Mouse (Mus musculus) thymus, postnatal 4 days (tissue): ENCODE results near the gene Rsc1a1.

Experiments used
- DNase-seq: peaks from one replicate; pipeline ENCODE4 v3.0.0; 2021

Gene Rsc1a1

DNA sequence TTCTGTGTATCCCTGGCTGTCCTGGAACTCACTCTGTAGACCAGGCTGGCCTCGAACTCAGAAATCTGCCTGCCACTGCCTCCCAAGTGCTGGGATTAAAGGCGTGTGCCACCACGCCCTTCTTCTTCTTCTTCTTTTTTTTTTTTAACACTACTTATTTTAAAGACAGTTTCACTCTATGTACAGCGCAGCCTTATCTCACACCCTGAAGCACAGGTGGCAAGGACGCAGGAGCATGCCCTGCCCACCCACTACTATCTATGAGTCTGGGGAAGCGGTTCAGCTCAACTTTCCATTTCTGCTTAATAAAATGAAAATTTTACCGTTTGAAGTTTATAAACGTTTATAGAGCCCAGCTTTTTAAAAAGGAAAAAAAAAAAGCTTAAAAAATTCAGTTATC is 3.1 kb upstream of the Rsc1a1 start:
- DNase-seq, result no peak

DNA sequence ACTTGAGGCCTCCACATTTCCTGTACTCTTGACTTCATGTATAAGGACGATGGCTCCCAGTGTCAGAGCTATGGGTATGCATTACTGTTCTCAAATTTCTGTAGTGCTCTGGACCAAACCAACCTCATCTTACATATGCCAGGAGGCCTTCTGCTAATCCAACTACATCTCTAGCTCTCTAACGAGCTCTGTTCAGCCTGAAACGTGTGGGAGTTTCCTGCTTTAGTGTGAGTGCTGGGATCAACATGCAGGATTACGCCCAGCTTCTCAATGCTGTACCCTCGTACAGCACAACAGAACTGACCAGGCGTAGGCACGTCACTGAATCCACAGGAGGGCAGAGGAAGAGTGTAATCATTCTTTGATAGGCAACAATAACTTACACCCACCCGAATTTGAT is 1.1 kb upstream of the Rsc1a1 start:
- DNase-seq, result no peak

DNA sequence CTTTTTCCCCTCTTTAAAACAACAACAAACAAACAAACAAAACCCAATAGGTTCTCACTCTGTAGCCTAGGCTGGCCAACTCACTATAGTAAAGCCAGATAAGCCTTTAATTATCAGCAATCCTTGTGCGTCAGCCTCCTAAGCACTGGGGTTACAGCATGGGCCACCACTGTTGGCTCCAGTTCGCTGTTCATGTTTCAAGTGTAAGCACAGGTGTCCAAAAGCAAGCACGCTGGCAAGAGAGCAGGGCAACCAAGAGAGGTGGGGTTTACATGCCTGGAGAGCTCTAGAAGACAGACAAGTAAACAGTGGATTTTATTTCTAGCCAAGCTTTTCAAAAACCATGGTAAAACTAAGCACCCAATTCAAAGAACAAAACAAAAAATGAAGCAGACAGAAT is 694 bp upstream of the Rsc1a1 start:
- DNase-seq, result no peak

DNA sequence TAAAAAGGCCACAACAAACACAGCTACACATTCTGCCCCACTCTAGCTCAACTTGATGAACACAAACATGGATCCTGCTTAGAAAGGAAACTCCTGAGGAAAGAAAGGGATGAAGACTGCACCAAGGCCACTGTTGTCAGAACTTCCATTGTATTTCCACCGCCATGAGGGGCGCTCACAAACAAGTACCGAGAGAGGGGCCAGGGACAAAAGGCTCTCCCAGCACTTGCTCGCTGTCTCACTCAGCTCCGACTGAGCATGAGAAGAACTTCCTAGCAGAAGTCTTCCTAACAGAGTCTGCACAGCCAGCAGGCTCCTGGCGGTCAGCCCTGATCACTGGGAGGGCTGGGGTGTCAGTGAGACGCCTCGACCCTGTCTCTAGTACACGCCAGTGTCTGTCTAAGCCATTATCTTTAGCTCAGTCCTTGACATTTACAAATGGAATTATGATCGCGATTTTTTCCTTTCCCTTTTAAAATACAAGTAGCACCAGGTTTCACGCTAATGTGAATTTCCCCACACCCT is 2.6 kb downstream of the Rsc1a1 start:
- no peak for DNase-seq

DNA sequence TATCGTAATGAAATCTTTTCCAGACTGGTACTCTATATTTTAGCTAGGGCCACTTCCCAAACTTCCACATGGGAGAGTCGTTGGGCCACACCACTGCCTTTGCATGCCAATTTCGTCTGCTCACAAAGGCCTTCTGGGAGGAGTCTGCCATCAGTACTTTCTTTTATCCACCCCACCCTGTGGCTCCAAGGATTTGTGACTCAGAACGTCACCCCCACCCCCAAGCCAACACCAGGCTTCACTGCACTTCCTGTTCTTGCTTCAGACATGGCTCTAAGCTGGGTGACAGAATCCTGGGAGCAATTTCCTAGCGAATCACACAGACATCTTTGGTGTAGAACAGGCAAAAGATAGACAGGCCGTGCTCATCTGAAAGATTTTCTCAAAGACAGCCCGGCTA is 3.6 kb downstream of the Rsc1a1 start:
- DNase-seq, result no peak

DNA sequence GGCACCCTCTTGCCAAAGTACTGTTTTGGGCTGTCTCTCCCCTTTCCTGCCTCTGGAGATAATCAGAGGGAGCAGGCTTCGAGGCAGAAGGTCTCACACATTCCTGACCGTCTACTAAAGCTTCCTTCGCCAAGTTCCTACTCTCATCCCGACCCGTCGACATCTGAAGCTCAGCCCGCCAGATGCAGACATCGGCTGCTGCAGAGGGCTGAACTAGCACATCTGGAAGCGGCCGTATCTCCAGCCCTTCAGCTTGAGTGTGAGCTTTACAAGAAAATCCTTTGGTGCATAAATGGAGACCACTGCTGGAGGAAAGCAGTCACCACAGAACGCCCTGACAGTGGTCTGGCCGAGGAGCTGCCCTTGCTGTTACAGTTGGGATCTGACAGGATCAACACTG is 4.5 kb downstream of the Rsc1a1 start:
- DNase-seq, result no peak

DNA sequence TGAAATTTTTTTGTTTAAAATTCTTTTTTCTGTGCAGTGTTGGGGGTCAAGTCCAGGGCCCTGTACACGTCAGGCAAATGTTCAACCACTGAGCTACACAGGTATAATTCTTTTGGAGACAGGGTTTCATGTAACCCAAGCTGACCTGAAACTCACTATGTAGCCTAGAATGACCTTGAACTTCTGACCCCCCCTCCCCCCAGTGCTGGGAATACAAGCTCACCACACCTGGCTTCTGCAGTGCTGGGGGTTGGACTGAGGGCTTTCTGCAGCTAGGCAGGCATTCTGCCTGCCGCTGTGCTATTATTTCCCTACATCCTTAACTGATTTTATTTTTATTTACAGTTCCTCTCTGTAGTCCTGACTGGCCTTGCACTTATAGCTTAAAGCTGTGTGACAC is 6.4 kb downstream of the Rsc1a1 start:
- DNase-seq, result no peak

DNA sequence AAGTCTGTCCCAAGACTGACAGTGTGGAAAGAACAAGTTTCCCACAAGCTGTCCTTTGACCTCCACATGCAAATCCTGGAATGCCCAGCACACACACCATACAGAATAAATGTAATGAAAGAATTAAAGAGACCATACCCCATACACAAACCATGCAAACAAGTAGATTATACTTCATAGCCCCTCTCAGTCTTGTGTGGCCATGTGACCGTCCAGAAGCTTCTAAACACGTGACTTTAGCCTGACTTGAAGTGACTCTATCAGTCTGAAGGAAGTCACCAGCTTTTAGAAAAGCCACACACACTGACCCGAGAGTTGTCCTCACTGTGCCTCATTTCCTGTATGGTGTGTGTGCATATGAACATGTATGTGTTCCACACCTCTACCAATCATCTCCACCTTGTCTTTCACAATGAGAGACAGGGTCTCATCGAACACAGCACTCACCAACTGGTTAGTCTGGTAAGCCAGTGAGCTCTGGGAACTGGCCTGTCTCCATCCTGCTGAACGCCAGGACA is 8.9 kb downstream of the Rsc1a1 start:
- DNase-seq, result no peak

DNA sequence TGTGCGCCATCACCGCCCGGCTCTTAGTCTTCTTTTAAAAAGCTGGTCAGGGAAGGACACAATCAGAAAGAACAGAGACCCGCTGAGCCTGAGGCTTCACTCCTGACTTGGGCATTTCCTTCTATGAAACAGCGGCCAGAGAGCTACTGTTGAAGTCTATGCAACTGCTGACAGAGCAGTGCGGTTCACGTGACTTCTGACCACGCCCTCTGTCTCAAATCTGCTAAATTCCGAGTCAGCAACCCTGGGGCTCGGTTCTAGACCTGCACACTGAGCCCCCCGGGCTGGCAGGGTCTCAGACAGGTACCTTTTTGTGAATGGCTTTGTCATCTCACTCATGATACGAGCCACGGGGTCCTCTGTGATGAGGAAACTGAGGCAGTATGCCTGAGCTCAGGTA is 13.1 kb downstream of the Rsc1a1 start:
- peak; percentile 17 for DNase-seq

DNA sequence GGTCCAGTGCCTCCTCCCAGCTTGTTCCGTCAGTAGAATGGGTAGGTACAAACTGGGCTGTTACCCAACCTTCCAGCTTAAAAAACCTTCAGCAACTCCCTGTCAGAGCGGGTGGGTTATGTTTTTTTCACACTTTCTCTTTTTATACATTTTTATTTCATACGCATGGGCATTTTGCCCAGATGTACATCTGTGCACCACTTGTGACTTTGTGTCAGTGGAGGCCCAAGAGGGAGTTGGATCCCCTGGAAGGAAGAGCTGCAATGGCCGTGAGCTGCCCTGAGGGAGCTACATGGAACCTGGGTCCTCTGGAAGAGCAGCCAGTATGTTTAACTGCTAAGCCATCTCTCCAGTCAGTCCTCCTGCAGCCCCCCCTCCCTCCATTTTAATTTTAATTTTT is 14.0 kb downstream of the Rsc1a1 start:
- no peak for DNase-seq

DNA sequence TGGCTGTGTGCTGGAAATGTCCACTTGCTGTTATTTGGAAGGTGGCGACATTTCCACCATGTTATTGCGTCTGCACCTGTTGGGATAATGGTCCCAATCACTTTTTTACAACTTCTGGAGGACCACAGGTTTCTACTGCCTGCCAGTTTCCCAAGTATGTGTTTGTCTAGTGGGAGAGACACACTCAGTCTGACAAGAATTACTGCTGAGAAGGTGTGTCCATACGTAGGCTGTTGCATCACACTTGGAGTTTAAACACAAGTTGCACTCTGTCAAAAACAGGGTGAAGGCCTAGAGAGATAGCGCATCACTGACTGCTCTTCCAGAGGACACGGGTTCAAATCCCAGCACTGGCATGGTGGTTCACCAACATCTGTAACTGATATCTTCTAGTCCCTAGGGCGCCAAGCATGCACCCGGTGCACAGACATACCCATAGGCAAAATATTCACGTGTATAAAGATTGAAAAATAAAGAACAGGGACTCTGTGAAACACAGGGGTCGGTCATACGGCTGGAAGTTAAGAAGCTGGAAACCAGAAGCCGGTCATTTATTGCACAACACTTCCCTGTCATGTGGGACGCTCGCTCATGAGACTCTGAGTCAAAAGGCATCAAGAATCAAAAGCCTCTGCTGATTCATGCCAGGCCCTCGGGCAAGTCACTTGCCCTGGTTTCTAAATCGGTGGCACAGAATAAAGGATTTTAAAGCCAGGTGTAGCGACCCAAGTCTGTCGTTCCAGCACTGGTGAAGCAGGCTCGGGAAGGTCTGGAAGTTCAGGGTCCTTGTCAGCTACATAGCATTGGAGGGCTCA is 15.3 kb downstream of the Rsc1a1 start:
- no peak for DNase-seq

DNA sequence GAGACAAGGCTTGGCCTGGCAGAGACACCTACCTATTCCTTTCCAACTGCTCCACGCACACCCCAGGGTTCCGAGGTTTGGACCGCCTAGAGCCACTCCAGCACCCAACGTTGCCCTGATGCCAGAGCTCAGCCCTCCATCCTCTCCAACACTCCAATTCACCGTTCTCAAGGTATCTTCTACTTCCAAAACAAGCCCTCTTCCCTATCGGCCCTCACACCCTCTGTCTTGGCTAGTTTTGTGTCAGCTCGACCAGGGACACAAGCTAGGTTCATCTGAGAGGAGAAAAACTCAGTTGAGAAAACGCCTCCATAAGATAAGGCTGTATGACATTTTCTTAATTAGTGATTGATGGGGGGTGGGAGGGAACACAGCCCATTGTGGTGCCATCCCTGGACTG is 20.6 kb downstream of the Rsc1a1 start, which contains the start of gene Plekhm2:
Gene Plekhm2 (minus strand): TSS at position 101 of the 400 bp plus-strand sequence.
- no peak for DNase-seq

DNA sequence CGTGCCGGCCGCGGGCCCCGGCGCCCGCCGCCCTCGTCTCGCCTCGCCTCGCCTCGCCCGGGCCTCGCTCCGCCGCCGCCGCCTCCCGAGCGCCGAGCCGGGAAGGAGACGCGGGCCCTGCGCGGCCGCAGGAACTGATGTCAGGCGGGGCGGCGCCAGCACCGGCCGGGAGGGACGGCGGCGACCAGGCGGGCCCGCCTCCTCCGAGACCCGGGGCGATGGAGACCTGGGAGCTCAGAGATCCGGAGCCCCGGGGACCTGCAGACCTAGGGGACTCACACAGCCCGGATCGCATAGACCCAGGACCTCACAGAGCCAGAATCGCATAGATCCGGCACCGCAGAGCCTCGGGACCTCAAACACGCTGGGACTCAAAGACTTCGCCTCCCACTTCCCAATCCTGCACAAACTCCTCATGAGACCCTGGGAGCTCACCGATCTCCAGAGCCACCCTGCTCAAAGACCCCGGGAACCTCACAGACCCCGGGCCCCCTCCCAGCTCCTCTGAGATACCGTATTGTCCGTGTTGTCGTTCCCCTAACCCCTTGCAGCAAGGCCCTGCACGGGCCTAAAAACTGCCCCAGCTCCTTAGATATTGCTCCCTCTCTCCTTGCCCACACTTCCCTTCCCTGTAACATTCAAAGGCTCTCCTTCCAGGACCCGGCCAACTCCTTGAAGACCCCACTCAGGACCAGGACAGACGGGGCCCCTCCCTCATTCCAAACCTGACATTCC is 21.2 kb downstream of the Rsc1a1 start:
- DNase-seq, result peak; percentile 82

DNA sequence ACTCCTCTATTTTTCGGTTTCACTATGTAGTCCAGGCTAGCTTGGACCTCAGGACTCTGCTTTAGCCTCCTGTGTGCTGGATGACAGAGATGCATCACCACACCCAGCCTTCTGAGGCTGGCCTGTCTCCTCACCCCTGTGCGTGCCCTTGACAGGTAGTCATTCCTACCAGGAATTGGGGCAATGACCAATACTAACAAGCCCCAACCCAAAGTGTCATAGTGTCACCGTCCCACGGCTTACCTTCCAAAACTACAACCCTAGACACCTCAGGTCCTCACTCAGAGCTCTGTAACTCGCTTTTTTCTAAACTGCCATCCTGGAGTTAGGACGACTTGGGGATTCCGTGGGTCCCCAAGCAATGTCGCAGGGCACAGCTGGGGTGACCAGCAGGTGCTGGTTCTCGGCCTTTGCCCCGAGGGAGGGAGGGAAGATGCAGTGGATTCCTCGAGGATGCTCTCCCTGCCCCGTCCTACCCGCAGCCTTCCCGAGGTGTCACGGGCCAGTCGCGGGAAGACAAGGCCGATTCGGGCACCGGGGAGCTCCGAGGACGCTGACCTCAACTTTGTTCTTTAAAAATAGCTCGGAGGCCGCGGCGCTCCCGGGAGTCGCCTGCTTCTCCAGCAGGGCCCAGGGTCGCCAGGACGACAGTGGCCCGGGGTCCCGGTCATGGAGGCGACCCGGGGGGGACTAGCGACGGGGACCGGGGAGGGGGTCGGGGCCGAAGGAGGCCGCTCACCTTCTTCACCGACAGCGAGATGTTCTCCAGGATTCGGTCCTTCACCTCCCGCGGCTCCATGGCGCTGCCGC is 22.1 kb downstream of the Rsc1a1 start:
- peak; percentile 53 for DNase-seq

DNA sequence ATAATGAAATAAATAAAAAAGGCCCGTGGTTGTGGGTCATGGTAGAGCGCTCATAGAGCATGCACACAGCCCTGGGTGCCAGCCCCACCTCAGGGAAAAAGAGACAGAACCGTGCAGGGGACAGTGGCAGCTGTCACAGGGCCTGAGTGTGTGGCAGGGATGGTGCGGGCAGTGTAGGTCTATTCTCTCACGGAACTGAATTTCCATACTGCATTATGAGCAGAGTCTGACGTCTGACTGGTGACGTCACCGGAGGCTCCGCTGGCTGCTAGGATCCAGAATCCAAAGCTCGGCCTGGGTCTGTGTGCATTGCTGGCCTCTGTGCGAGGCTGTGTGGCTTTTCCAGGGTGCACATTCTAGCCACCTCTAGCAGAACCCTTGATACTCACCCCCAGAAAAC is 24.5 kb downstream of the Rsc1a1 start:
- no peak for DNase-seq

DNA sequence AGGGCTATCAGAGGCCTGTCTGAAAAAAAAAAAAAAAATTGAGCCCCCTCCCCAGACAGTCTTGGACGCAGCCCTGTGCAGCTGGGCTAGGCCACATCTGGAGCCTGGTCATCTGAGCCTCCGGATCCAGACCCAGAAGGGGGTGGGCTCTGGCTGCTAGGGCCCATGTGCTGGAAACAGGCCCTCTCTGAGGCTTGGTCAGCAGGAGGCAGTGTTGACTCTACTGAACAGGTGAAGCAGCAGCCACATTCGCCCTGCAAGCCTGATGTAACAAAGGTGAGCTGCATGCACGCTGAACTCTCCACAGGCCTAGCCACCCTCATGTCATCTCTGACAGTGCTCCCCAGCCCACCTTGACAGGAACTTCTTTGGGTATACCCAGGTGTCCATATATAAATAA is 25.7 kb downstream of the Rsc1a1 start:
- DNase-seq, result peak; percentile 53

DNA sequence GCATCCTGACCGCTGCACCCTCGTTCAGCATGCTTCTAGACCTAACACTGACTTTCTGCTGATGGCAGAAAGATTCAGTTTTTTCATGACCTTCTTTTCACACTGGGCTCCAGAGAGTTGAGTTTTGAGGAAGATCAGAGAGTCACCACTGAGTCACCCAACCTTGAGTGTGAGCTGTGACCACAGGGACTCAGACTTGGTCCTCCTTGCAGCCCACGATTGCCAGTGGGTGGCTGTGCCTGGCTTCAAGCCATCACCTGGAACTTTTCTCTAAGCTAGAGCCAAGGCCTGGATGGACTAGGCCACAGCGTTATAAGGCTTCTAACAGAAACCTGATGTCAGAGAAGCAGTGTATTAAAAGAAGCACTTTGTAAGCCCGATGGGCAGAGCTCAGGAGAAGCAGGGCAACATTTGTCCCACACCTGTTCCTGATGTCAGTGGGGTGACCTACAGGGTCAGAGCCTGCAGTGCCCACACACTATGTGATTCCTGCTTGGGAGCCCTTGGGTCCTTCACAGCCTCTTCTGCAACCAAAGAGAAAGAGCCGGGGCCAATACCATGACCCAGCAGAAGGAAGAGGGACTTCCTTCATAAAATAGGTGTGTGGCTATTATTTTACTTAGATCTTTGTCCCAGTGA is 26.4 kb downstream of the Rsc1a1 start:
- DNase-seq, result no peak

DNA sequence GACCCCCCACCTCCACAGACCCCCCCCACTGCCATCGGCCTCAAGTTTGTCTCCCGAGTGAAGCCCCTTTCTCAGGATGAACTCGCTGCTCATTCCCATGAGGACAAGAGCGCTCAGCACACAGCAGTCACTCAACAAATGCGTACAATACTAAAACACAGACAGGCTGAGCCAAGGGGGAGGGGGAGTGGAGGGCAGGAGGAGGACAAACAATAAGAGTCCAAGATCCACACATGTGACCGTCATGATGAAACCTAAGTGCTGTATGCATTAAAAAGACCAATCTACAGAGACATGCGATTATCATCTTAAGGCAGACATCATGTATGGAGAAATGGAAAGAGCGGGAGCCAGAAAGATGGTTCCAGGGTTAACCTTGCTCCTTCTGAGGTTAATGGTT is 28.5 kb downstream of the Rsc1a1 start:
- no peak for DNase-seq

DNA sequence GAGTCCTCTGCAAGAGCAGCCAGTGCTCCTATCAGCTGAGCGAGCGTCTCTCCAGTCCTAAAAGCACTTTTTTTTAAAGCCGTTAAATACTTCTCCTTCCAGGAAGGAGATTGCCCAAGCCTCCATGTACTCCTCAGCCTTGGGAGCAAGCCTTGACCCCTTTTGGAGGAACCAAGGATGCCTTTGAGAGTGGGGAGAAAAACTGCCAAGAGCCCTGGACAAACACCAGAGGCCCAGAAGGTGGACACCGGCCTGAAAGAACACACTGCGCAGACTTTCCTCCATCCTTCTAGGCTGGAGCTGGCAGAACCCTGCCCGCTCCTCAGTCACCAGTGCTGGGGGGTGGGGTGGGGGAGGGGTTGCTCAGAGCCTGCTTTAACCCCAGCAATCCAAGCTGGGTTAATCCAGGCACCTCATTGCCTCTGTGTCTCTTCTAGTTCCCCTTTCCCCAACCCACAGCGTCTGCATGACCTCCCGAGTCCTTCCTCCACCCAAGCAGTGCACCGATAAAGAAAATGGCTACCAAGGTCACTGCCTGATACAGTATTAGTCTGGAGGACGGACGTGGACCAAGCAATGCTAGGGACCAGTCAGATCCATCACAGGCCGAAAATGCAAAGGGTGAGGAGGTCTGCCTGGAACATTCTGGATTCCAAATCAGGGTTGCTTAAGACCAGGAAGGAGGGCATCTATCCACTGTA is 29.3 kb downstream of the Rsc1a1 start:
- DNase-seq, result no peak

DNA sequence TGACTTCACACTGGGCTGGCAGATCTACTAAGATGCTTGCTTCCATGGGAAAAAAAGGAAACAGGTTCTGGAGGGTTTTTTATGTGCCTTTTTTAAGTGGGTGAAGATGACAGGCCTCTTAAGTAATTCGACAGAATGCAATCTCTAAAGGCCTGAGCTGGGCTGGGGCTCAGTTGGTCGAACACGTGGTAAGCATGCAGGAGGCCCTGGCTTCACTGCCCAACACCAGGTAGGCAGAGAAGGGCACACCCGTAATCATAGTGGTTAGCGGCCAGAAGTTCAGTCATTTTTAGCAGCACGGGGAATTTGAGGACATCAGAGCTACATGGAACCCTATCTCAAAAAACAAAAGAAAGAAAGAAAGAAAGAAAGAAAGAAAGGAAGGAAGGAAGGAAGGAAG is 30.9 kb downstream of the Rsc1a1 start:
- no peak for DNase-seq

DNA sequence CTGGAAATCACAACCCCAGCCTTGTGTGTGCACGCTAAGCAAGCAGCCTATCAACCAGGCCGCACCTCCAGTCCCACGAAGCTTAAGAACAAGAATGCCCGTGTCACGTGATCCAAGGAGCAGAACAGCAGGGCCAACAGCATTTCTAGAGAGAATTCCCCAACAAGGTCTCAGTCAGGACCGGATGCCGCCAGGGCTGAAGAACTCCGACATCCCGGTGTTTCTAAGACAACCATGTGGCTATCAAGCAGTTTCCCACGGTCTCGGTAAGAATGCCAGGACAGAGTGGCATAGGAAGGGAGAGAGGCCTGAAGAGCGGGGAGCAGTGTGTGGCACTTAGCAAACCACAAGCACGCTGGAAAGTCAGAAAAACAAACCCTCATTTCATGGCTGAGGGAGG is 31.6 kb downstream of the Rsc1a1 start:
- no peak for DNase-seq

DNA sequence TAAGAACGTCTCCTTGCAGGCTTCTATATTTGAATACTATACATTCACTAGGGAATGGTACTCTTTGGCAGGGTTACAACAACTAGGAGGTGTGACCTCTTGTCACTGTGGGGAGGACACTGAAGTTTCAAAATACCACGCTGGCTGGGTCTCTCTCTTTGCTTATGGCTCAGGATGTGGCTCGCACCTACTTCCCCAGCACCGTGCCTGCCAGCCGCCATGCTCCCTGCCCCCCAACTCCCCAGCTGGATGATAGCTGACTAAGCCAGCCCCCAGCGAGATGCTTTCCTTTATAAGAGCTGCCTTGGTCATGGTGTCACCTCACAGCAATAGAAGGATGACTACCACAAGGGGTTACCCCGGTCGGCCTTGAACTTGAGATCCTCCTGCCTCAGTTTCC is 32.4 kb downstream of the Rsc1a1 start:
- DNase-seq, result no peak
